Mouse (Mus musculus): ENCODE results near the gene Mixl1.

GRCm38 (mm10) chr1:180726183-180726582 is 29.3 kb upstream of the Mixl1 start:
- no peak for TF ChIP-seq TAL1 (IDR thresholded peaks at IDR 0.05; ENCODE audit: low read length)
- TF ChIP-seq GATA1 (IDR thresholded peaks at IDR 0.05; ENCODE audit: low read length): no peak
